Mouse (Mus musculus) hindbrain, postnatal 0 days (tissue): Measurements from ENCODE around the gene Fbn1. TPM values are rescaled to one million over a fixed set of nuclear protein-coding genes. Genes with fewer than 3 reads are reported as not detected.

Experiments
- ATAC-seq: fragments of 200-750 bp; cut with Nextera tagmentation; 2 replicates; pipeline ENCODE4 v1.8.0; 2017; ENCODE audit warnings: mild to moderate bottlenecking, moderate TSS enrichment, moderate library complexity
- DNase-seq: peaks from one replicate; pipeline ENCODE4 v3.0.0-alpha.2; 2015; ENCODE audit warnings: low spot score
- H3K27ac ChIP-seq: fragments of 300-500 bp; sonication (generic); 2 replicates; pipeline ENCODE4 v1.5.1; 2014; ENCODE audit warnings: mild to moderate bottlenecking
- H3K27me3 ChIP-seq: fragments of 300-500 bp; sonication (generic); 2 replicates; pipeline ENCODE4 v1.6.1; 2014; ENCODE audit warnings: low read length, mixed read lengths; ENCODE audit not compliant: insufficient read depth
- H3K36me3 ChIP-seq: fragments of 300-500 bp; sonication (generic); 2 replicates; pipeline ENCODE4 v1.6.1; 2014; ENCODE audit warnings: low read length, mixed read lengths; ENCODE audit not compliant: insufficient read depth
- H3K4me1 ChIP-seq: fragments of 300-500 bp; sonication (generic); 2 replicates; pipeline ENCODE4 v1.6.1; 2014; ENCODE audit warnings: antibody characterized with exemption, low read length, mixed read lengths; ENCODE audit not compliant: insufficient read depth
- H3K4me2 ChIP-seq: fragments of 300-500 bp; sonication (generic); 2 replicates; pipeline ENCODE4 v1.6.1; 2014; ENCODE audit warnings: low read depth, mild to moderate bottlenecking, low read length, moderate library complexity, mixed read lengths
- H3K4me3 ChIP-seq: fragments of 300-500 bp; sonication (generic); 2 replicates; pipeline ENCODE4 v1.5.1; 2014; ENCODE audit warnings: low read length
- H3K9ac ChIP-seq: fragments of 300-500 bp; sonication (generic); replicated peaks from 2 replicates; pipeline ENCODE4 v1.6.1; 2014; ENCODE audit warnings: mild to moderate bottlenecking, low read length, moderate library complexity, mixed read lengths
- H3K9me3 ChIP-seq: fragments of 300-500 bp; sonication (generic); 2 replicates; pipeline ENCODE4 v1.6.1; 2016; ENCODE audit warnings: low read length, mixed read lengths
- CTCF ChIP-seq: IDR thresholded peaks from 2 replicates; pipeline ENCODE4 v1.5.1; 2016; ENCODE audit warnings: antibody characterized with exemption, control low read depth, low read depth
- WGBS: fragments of 180-500 bp; shearing (Covaris S2); extraction: QIAGEN DNeasy Blood & Tissue Kit; methylation state at CpG from one replicate; pipeline ENCODE4 v1.1.7; 2014; 5-methylcytosine and 5-hydroxymethylcytosine counted together
- polyA plus RNA-seq: library from polyadenylated mRNA; unstranded; fragments of >200 nt; fragmentation: Nextera tagmentation; extraction: Ambion mirVana; gene quantifications from 2 replicates; pipeline ENCODE4 v1.2.1, GENCODE M21; 2015
- total RNA-seq: library from RNA; depleted of rRNA; stranded (reverse); fragments of >200 nt; gene quantifications from 2 replicates; pipeline ENCODE4 v1.2.3, GENCODE M21; 2014; rRNA removed

Fbn1 gene
- total RNA-seq = 16.6 and 17.5 TPM in 2 replicates
- polyA plus RNA-seq = 1.9 and 2.3 TPM in 2 replicates

- WGBS = 76% methylated on average over 4 of the region's 4 CpGs
- Histone ChIP-seq H3K4me3 (peak within 1 kb of the TSS; percentile 65), H3K9ac (peak within 1 kb of the TSS; percentile 68), H3K4me1 (peaks cover 9% of the 10 kb centered on the region; the same call in 1 of the 2 replicates), H3K9me3 (no peaks in the 10 kb centered on the region), H3K4me2 (peak within 1 kb of the TSS; percentile 98), H3K27ac (peak within 1 kb of the TSS; percentile 75; the same call in 1 of the 2 replicates), H3K36me3 (no peaks in the 10 kb centered on the region), H3K27me3 (0 out of 2 replicates have a peak, but pooled peaks cover 3% of the 10 kb centered on the region)
- TF ChIP-seq CTCF = no peak
- DNase-seq (no peak), ATAC-seq (no peak)
Measured at GRCm38 (mm10) chr2:125507893-125508292, at the start of gene Fbn1. Gene Fbn1, minus strand, starts transcription at chr2:125507993.

- DNase-seq (no peak), ATAC-seq (no peak)
- H3K27ac ChIP-seq = no peak overlapping the region
- no peak overlapping the region for H3K4me3 ChIP-seq
- H3K9me3 ChIP-seq = no peaks in the 10 kb centered on the region; the same call in 1 of the 2 replicates
- 77% methylated on average over 6 of the region's 6 CpGs for WGBS
- H3K9ac ChIP-seq = no peak overlapping the region
- H3K4me2 ChIP-seq = no peak overlapping the region
- peak; percentile 44 for TF ChIP-seq CTCF
- no peaks in the 10 kb centered on the region for H3K4me1 ChIP-seq
- H3K27me3 ChIP-seq = no peaks in the 10 kb centered on the region
- no peaks in the 10 kb centered on the region for H3K36me3 ChIP-seq
Measured at GRCm38 (mm10) chr2:125555830-125556229, 48.0 kb upstream of the Fbn1 start.

GRCm38 (mm10) chr2:125548806-125549578 lies 41.2 kb upstream of the Fbn1 start:
- no peak overlapping the region for H3K27ac ChIP-seq
- H3K9me3 ChIP-seq = no peaks in the 10 kb centered on the region
- H3K4me3 ChIP-seq = no peak overlapping the region
- H3K4me1 ChIP-seq = no peaks in the 10 kb centered on the region
- TF ChIP-seq CTCF = no peak
- ATAC-seq (no peak), DNase-seq (no peak)
- 70% methylated on average over 1 of the region's 1 CpGs for WGBS
- H3K4me2 ChIP-seq = no peak overlapping the region
- H3K9ac ChIP-seq = no peak overlapping the region
- no peaks in the 10 kb centered on the region for H3K27me3 ChIP-seq
- no peaks in the 10 kb centered on the region for H3K36me3 ChIP-seq

GRCm38 (mm10) chr2:125544986-125545385 lies 37.2 kb upstream of the Fbn1 start:
- ATAC-seq = no peak
- H3K36me3 ChIP-seq = no peaks in the 10 kb centered on the region
- WGBS = 89% methylated on average over 3 of the region's 3 CpGs
- H3K4me1 ChIP-seq = no peaks in the 10 kb centered on the region
- H3K9me3 ChIP-seq = no peaks in the 10 kb centered on the region
- no peak overlapping the region for H3K27ac ChIP-seq
- no peaks in the 10 kb centered on the region for H3K27me3 ChIP-seq
- H3K4me2 ChIP-seq = no peak overlapping the region
- H3K9ac ChIP-seq = no peak overlapping the region
- H3K4me3 ChIP-seq = no peak overlapping the region
- no peak for DNase-seq
- TF ChIP-seq CTCF = no peak

GRCm38 (mm10) chr2:125543646-125544045 lies 35.9 kb upstream of the Fbn1 start:
- 78% methylated on average over 1 of the region's 1 CpGs for WGBS
- DNase-seq = no peak

GRCm38 (mm10) chr2:125541451-125541850 lies 33.7 kb upstream of the Fbn1 start:
- Histone ChIP-seq H3K4me2 (no peak overlapping the region), H3K27ac (no peak overlapping the region), H3K4me3 (no peak overlapping the region), H3K9ac (no peak overlapping the region), H3K4me1 (no peaks in the 10 kb centered on the region), H3K9me3 (no peaks in the 10 kb centered on the region), H3K36me3 (no peaks in the 10 kb centered on the region), H3K27me3 (no peaks in the 10 kb centered on the region)
- 82% methylated on average over 7 of the region's 7 CpGs for WGBS
- DNase-seq (no peak), ATAC-seq (no peak)
- TF ChIP-seq CTCF = no peak

More at GRCm38 (mm10) chr2:125543646-125544045, 35.9 kb upstream of the Fbn1 start:
- no peak overlapping the region for H3K4me3 ChIP-seq
- H3K9ac ChIP-seq = no peak overlapping the region
- no peaks in the 10 kb centered on the region for H3K27me3 ChIP-seq
- no peaks in the 10 kb centered on the region for H3K9me3 ChIP-seq
- H3K36me3 ChIP-seq = no peaks in the 10 kb centered on the region
- H3K4me2 ChIP-seq = no peak overlapping the region
- TF ChIP-seq CTCF = no peak
- no peak for ATAC-seq
- H3K4me1 ChIP-seq = no peaks in the 10 kb centered on the region
- no peak overlapping the region for H3K27ac ChIP-seq

GRCm38 (mm10) chr2:125540579-125540978 lies 32.8 kb upstream of the Fbn1 start:
- TF ChIP-seq CTCF = no peak
- H3K4me1 ChIP-seq = no peaks in the 10 kb centered on the region
- WGBS = 79% methylated on average over 7 of the region's 7 CpGs
- H3K27ac ChIP-seq = no peak overlapping the region
- DNase-seq (no peak), ATAC-seq (no peak)
- no peak overlapping the region for H3K4me3 ChIP-seq
- H3K9me3 ChIP-seq = no peaks in the 10 kb centered on the region
- H3K9ac ChIP-seq = no peak overlapping the region
- H3K4me2 ChIP-seq = no peak overlapping the region
- no peaks in the 10 kb centered on the region for H3K36me3 ChIP-seq
- H3K27me3 ChIP-seq = no peaks in the 10 kb centered on the region
